Mouse (Mus musculus): ENCODE measurements around the gene Fcer1g. TPM values are rescaled to one million over a fixed set of nuclear protein-coding genes. Genes with fewer than 3 reads are reported as not detected.

Fcer1g gene
- polyA plus RNA-seq, 1 experiment from 2014 or later, result 24.3 TPM

GRCm38 (mm10) chr1:171195887-171196397 is 38.2 kb downstream of the Fcer1g start, which contains the start of gene Pcp4l1:
TSS of gene Pcp4l1 (minus strand) at chr1:171196268.
- Histone ChIP-seq H3K27ac (no peak within 1 kb of the TSS), H3K9me3 (no peaks in the 10 kb centered on the region), H3K4me3 (peak within 1 kb of the TSS; percentile 50), H3K36me3 (no peaks in the 10 kb centered on the region), H3K4me2 (replicated peaks) (peak within 1 kb of the TSS; percentile 93), H3K4me1 (peaks cover 35% of the 10 kb centered on the region), H3K27me3 (replicated peaks) (peaks cover 40% of the 10 kb centered on the region), H3K9ac (peak within 1 kb of the TSS; percentile 51)
- whole genome bisulfite sequencing, result under 1% methylated on average over 33 of the region's 33 CpGs
- ATAC-seq (ENCODE audit: low FRiP score, low read depth), result peak; percentile 66; the same call in 1 of the 2 replicates

GRCm38 (mm10) chr1:171195046-171195822 is 38.9 kb downstream of the Fcer1g start:
- H3K9me3 ChIP-seq, result no peaks in the 10 kb centered on the region
- H3K9ac ChIP-seq, result peak overlapping the region; percentile 51; the same call in 1 of the 2 replicates
- H3K27ac ChIP-seq, result no peak overlapping the region
- H3K36me3 ChIP-seq, result no peaks in the 10 kb centered on the region
- 5% methylated on average over 20 of the region's 20 CpGs for WGBS
- no peak for ATAC-seq (ENCODE audit: low FRiP score, low read depth)
- peaks cover 40% of the 10 kb centered on the region for H3K27me3 ChIP-seq (replicated peaks)
- H3K4me2 ChIP-seq (replicated peaks), result peak overlapping the region; percentile 93
- H3K4me3 ChIP-seq, result peak overlapping the region; percentile 50
- H3K4me1 ChIP-seq, result peaks cover 35% of the 10 kb centered on the region

DNA sequence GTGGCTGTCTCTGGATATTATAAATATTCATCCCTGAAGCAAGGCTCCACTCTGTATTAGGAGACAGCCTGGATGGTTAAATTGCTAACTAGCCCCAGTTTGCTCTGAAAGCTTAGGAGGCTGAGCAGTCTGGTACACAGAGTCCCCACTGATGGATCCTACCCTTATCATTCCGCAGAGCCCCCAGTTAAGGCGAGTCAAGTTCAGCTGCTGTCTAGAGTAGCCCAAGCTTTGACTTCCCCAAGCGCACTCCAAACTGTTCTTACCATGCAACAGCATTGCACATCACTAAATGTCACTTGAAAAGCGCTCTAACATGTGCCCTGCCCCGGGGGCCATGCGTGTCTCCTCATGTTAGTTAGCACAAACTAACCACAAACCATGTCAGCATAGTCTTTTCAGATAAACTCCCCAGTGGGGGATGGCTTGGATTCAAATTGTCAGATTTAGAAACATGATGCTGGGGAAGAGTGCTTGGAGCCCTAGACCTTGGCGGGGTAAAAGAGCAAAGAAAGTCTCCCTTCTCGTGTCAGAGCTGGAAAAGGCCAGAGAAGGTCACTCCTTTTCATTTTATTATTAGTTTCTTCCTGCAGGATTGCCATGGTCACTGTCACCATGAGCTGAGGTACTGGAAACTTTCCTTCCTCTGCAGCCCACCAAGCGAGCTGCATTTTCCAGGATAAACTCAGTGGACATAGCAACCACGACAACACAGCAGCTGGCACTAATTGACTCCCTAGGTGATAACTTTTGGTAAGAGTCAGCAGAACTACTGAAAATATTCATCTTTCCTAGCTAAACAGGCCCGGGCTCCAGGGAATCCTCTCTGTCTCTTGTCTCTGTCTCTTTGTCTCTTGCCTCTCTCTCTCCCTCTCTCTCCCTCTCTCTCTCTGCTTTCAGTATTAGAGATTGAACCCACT is 40.0 kb downstream of the Fcer1g start:
- H3K27me3 ChIP-seq (replicated peaks), result peaks cover 40% of the 10 kb centered on the region
- 26% methylated on average over 11 of the region's 11 CpGs for WGBS

DNA sequence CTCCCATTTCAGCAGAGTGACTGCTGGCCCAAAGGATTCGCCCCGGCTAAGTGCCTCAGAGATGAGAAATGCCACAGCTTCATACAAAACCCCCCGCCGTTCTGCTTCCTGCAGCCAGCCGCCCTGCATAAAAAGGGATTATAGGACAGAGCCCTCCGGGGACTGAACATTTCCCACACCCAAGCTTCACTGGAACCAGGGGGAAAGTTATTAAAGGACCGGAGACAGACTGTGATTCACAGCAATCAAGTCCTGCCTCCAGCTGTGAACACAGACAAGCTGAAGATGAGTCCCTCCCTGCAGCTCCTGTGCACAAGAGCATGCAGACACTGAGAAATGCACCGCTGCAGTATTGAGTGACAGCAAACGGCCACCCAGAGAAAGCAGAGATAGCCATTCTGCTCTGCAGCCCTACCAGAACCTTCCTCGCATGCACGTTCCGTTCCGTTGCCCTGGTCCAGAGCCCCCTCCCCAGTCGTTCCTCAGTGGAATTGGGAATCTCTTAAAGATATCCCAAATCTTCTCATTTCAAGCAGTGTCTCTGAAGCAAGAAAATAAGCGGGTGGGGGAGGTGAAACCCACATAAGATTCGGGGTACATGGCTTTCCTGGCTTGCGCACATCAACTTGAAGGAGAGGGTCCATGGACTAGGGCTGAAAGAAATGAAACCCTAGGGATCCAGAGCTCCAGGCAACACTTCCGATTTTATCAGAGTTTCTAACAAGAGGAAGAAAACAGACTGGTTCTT is 40.9 kb downstream of the Fcer1g start:
- Histone ChIP-seq H3K9me3 (no peaks in the 10 kb centered on the region), H3K4me2 (replicated peaks) (peak overlapping the region; percentile 54), H3K27me3 (replicated peaks) (peaks cover 40% of the 10 kb centered on the region), H3K4me1 (peaks cover 51% of the 10 kb centered on the region), H3K9ac (0 out of 2 replicates have a peak overlapping the region, but pooled peaks have one; percentile 5), H3K27ac (no peak overlapping the region; the same call in 1 of the 2 replicates), H3K36me3 (no peaks in the 10 kb centered on the region), H3K4me3 (peak overlapping the region; percentile 11; the same call in 1 of the 2 replicates)
- WGBS, result 4% methylated on average over 18 of the region's 18 CpGs
- ATAC-seq (ENCODE audit: low FRiP score, low read depth), result peak; percentile 39; the same call in 1 of the 2 replicates

More for the DNA sequence above, 40.0 kb downstream of the Fcer1g start:
- Histone ChIP-seq H3K36me3 (no peaks in the 10 kb centered on the region), H3K9me3 (no peaks in the 10 kb centered on the region), H3K4me3 (no peak overlapping the region), H3K4me1 (peaks cover 43% of the 10 kb centered on the region), H3K27ac (no peak overlapping the region), H3K9ac (no peak overlapping the region), H3K4me2 (replicated peaks) (peak overlapping the region; percentile 54)
- ATAC-seq (ENCODE audit: low FRiP score, low read depth), result no peak

DNA sequence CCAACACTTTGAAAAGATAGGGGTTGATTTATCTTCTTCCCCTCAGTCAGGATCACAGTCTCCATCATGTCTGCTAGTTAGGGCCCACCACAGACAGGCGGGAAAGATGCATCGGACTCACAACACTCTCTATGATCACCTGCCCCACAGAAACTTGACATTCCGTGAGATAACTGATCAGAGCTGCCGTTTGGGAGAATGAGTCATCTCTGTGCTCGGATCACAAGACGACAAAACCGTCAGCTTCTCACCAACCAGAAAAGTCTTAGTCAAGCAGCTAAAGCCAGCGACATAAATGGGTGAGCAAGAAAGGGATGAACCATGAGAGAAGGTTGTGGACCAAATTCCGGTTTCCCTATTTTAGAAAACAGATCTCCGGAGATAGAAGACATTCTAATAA is 41.9 kb downstream of the Fcer1g start:
- H3K4me3 ChIP-seq, result no peak overlapping the region
- no peaks in the 10 kb centered on the region for H3K36me3 ChIP-seq
- 55% methylated on average over 10 of the region's 10 CpGs for WGBS
- H3K9ac ChIP-seq, result no peak overlapping the region
- H3K9me3 ChIP-seq, result no peaks in the 10 kb centered on the region
- H3K4me1 ChIP-seq, result peaks cover 53% of the 10 kb centered on the region
- peak overlapping the region; percentile 54; the same call in 1 of the 2 replicates for H3K4me2 ChIP-seq (replicated peaks)
- H3K27me3 ChIP-seq (replicated peaks), result peaks cover 40% of the 10 kb centered on the region
- H3K27ac ChIP-seq, result no peak overlapping the region
- no peak for ATAC-seq (ENCODE audit: low FRiP score, low read depth)

- Histone ChIP-seq H3K9me3 (no peaks in the 10 kb centered on the region), H3K4me1 (peaks cover 48% of the 10 kb centered on the region), H3K36me3 (no peaks in the 10 kb centered on the region), H3K27me3 (replicated peaks) (peaks cover 27% of the 10 kb centered on the region), H3K4me3 (no peak overlapping the region), H3K9ac (no peak overlapping the region), H3K27ac (no peak overlapping the region), H3K4me2 (replicated peaks) (no peak overlapping the region)
- WGBS, result 97% methylated on average over 9 of the region's 9 CpGs
- ATAC-seq (ENCODE audit: low FRiP score, low read depth), result no peak
Observed at GRCm38 (mm10) chr1:171190832-171191231, 43.3 kb downstream of the Fcer1g start.

DNA sequence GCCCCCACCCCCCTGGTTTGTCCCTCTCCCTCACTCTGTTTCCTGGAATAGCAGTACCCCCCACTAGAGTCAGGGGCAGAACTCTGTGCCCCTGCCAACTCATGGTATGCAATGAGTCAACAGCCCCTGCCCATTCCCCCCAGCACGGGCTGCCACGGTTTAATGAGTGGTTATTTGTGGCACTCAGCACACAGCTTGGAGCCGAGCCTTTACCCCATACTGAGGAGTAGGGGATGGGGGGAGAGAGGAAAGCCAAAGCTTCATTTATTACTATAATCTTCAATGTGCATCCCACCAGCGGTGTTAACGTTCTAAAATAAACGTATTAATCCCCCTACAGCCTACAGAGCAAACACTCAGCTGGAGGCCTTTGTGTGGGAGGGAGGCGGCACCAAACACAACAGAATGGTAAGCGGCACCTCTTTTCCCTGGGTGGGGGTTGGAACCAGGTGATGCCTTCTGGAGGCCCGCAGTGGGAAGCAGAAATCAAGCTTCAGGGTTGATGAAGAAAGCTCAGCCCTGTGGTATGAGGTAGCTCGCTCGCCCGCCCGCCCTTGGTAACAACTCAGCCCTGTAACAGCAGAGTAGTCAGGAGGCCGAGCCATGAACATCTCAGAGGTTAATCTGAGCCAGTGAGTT is 44.6 kb downstream of the Fcer1g start:
- WGBS, result 33% methylated on average over 14 of the region's 14 CpGs
- ATAC-seq (ENCODE audit: low FRiP score, low read depth), result peak; percentile 7; the same call in 1 of the 2 replicates
- Histone ChIP-seq H3K4me2 (replicated peaks) (peak overlapping the region; percentile 4; the same call in 1 of the 2 replicates), H3K36me3 (no peaks in the 10 kb centered on the region), H3K4me1 (peaks cover 39% of the 10 kb centered on the region), H3K9me3 (no peaks in the 10 kb centered on the region), H3K9ac (no peak overlapping the region), H3K27me3 (replicated peaks) (peaks cover 15% of the 10 kb centered on the region), H3K27ac (no peak overlapping the region), H3K4me3 (no peak overlapping the region)

- no peak for ATAC-seq (ENCODE audit: low FRiP score, low read depth)
- no peak overlapping the region for H3K9ac ChIP-seq
- peaks cover 10% of the 10 kb centered on the region for H3K27me3 ChIP-seq (replicated peaks)
- H3K4me3 ChIP-seq, result no peak overlapping the region
- peaks cover 35% of the 10 kb centered on the region for H3K4me1 ChIP-seq
- WGBS, result 16% methylated on average over 8 of the region's 8 CpGs
- H3K4me2 ChIP-seq (replicated peaks), result peak overlapping the region; percentile 4
- no peak overlapping the region for H3K27ac ChIP-seq
- H3K36me3 ChIP-seq, result no peaks in the 10 kb centered on the region
- no peaks in the 10 kb centered on the region for H3K9me3 ChIP-seq
Observed at GRCm38 (mm10) chr1:171189046-171189445, 45.1 kb downstream of the Fcer1g start.

DNA sequence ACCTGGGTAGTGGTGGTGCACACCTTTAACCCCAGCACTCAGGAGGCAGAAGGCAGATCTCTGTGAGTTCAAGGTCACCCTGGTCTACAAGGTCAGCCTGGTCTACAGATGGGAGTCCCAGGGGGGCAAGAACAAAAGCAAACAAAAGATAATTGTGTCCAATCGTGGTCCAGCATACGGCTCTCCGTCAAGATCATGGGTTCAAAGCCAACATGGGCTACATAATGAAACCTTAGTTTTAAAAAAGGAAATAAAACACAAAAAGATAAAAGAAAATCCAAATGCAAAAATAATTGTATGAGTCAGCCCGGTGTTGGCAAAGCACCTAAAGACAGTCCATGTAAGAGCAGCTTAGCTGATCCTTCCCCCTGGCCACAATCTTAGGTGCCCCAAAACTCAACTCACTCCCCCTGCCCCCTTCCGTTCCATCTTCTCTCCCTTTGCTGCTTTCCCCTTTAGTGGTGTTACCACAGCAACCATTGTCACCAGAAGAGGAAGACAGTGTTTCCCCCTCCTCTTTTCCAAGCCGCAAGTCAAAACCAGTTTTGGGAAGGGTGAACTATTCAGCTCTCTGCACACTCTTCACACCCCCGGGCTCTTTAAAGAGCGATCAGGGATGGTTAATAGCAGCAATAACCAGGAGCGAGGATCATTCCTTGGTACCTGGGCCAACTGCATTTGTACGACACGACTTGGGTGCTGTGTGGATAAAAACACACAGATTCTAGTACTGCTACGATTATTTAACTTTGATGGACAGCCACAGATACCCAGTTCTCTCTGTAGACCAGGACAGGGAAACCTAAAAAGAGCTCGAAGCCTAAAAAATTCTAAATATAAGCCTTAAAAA is 46.1 kb downstream of the Fcer1g start:
- no peak for ATAC-seq (ENCODE audit: low FRiP score, low read depth)
- no peak overlapping the region for H3K9ac ChIP-seq
- H3K27me3 ChIP-seq (replicated peaks), result 0 out of 2 replicates have a peak, but pooled peaks cover 5% of the 10 kb centered on the region
- no peak overlapping the region for H3K4me3 ChIP-seq
- H3K4me2 ChIP-seq (replicated peaks), result peak overlapping the region; percentile 25; the same call in 1 of the 2 replicates
- H3K4me1 ChIP-seq, result peaks cover 25% of the 10 kb centered on the region
- no peaks in the 10 kb centered on the region for H3K36me3 ChIP-seq
- no peak overlapping the region for H3K27ac ChIP-seq
- H3K9me3 ChIP-seq, result no peaks in the 10 kb centered on the region
- 27% methylated on average over 13 of the region's 13 CpGs for WGBS

DNA sequence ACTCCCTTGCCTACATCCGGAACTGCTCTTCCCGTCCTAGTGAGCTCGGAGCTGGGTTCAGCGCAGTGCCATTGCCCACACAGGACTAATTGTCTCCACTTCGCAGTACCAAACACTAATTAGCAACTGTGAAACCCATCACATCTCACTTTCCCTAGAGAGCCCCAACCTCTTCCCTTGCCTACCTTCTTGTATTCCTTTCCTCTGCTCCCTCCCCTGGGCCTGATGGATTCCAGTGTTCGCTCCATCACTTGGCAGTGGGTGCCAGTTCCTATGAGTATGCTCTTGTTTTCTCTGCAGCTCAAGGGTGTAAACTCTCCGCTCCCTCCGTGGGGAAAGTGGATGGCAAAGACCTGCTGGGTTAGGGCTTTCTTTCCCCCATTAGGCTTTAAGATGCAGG is 48.5 kb downstream of the Fcer1g start:
- H3K4me1 ChIP-seq, result peaks cover 18% of the 10 kb centered on the region
- ATAC-seq (ENCODE audit: low FRiP score, low read depth), result no peak
- no peaks in the 10 kb centered on the region for H3K36me3 ChIP-seq
- no peak overlapping the region for H3K4me2 ChIP-seq (replicated peaks)
- H3K9ac ChIP-seq, result no peak overlapping the region
- H3K27me3 ChIP-seq (replicated peaks), result no peaks in the 10 kb centered on the region
- H3K4me3 ChIP-seq, result no peak overlapping the region
- WGBS, result 63% methylated on average over 8 of the region's 8 CpGs
- no peak overlapping the region for H3K27ac ChIP-seq
- H3K9me3 ChIP-seq, result no peaks in the 10 kb centered on the region
